Mouse (Mus musculus) adipocyte (in vitro differentiated cells): ENCODE results near the gene Ano8.

Source experiments
- DNase-seq: peaks from one replicate; pipeline ENCODE4 v3.0.0-alpha.2; 2016; ENCODE audit warnings: low spot score

Gene Ano8

GRCm38 (mm10) chr8:71498816-71499690 is 13.3 kb upstream of the Ano8 start:
- DNase-seq = no peak

GRCm38 (mm10) chr8:71497881-71498501 is 12.2 kb upstream of the Ano8 start:
- DNase-seq = no peak

- no peak for DNase-seq
Measured at GRCm38 (mm10) chr8:71497077-71497645, 11.4 kb upstream of the Ano8 start.

- peak; percentile 97 for DNase-seq
Measured at GRCm38 (mm10) chr8:71496481-71496880, 10.7 kb upstream of the Ano8 start.

GRCm38 (mm10) chr8:71495811-71496210 is 10.0 kb upstream of the Ano8 start:
- peak; percentile 91 for DNase-seq

- peak; percentile 98 for DNase-seq
Measured at GRCm38 (mm10) chr8:71495039-71495438, 9.3 kb upstream of the Ano8 start.

GRCm38 (mm10) chr8:71488454-71488853 is 2.7 kb upstream of the Ano8 start:
- DNase-seq = peak; percentile 96

GRCm38 (mm10) chr8:71487691-71488445 is 2.1 kb upstream of the Ano8 start, which contains the start of gene Gtpbp3:
TSS of gene Gtpbp3 (plus strand) at chr8:71488103.
- DNase-seq = peak; percentile 90

GRCm38 (mm10) chr8:71486136-71486529 is 370 bp upstream of the Ano8 start:
- no peak for DNase-seq

GRCm38 (mm10) chr8:71484736-71485135 is 1.0 kb downstream of the Ano8 start:
- DNase-seq = no peak

- DNase-seq = peak; percentile 62
Measured at GRCm38 (mm10) chr8:71483932-71484331, 1.8 kb downstream of the Ano8 start.

- DNase-seq = no peak
Measured at GRCm38 (mm10) chr8:71478943-71479342, 6.8 kb downstream of the Ano8 start.

GRCm38 (mm10) chr8:71477196-71477845 is 8.4 kb downstream of the Ano8 start:
- no peak for DNase-seq

GRCm38 (mm10) chr8:71476099-71476940 is 9.4 kb downstream of the Ano8 start:
- peak; percentile 62 for DNase-seq

GRCm38 (mm10) chr8:71475702-71476075 is 10.1 kb downstream of the Ano8 start:
- DNase-seq = no peak

- DNase-seq = peak; percentile 63
Measured at GRCm38 (mm10) chr8:71474785-71475701, 10.7 kb downstream of the Ano8 start.

- DNase-seq = no peak
Measured at GRCm38 (mm10) chr8:71474344-71474743, 11.4 kb downstream of the Ano8 start.

- DNase-seq = no peak
Measured at GRCm38 (mm10) chr8:71472601-71473386, 13.0 kb downstream of the Ano8 start.

- no peak for DNase-seq
Measured at GRCm38 (mm10) chr8:71471861-71472260, 13.9 kb downstream of the Ano8 start.
